Mouse (Mus musculus) layer of hippocampus, adult 9-10 months (tissue): ENCODE measurements around the gene Klhdc7a.
A peak's percentile ranks its signal among the peaks of the same experiment; 100 is the strongest.

Experiments
- DNase-seq: peaks from one replicate; pipeline ENCODE4 v3.0.0; 2022; ENCODE audit warnings: low spot score

The Klhdc7a gene

GRCm38 (mm10) chr4:139960086-139960713 is 7.6 kb downstream of the Klhdc7a start:
- DNase-seq: no peak

GRCm38 (mm10) chr4:139959188-139959587 is 8.6 kb downstream of the Klhdc7a start:
- DNase-seq: no peak

- no peak for DNase-seq
Observed at GRCm38 (mm10) chr4:139950876-139951485, 16.8 kb downstream of the Klhdc7a start.

GRCm38 (mm10) chr4:139950431-139950848 is 17.4 kb downstream of the Klhdc7a start:
- DNase-seq: no peak

- DNase-seq: no peak
Observed at GRCm38 (mm10) chr4:139948591-139948990, 19.2 kb downstream of the Klhdc7a start.

- no peak for DNase-seq
Observed at GRCm38 (mm10) chr4:139947341-139947740, 20.5 kb downstream of the Klhdc7a start.

- DNase-seq: no peak
Observed at GRCm38 (mm10) chr4:139941831-139942230, 26.0 kb downstream of the Klhdc7a start.

- DNase-seq: no peak
Observed at GRCm38 (mm10) chr4:139935557-139935956, 32.3 kb downstream of the Klhdc7a start.

GRCm38 (mm10) chr4:139932970-139933801 is 34.6 kb downstream of the Klhdc7a start:
- peak; percentile 35 for DNase-seq

- DNase-seq: no peak
Observed at GRCm38 (mm10) chr4:139931790-139932510, 35.9 kb downstream of the Klhdc7a start.

- DNase-seq: no peak
Observed at GRCm38 (mm10) chr4:139930885-139931284, 36.9 kb downstream of the Klhdc7a start.

GRCm38 (mm10) chr4:139926161-139926561 is 41.7 kb downstream of the Klhdc7a start:
- peak; percentile 38 for DNase-seq

- no peak for DNase-seq
Observed at GRCm38 (mm10) chr4:139925275-139926160, 42.3 kb downstream of the Klhdc7a start.

- no peak for DNase-seq
Observed at GRCm38 (mm10) chr4:139916731-139917130, 51.1 kb downstream of the Klhdc7a start.
